Comparison of ENCODE assay signal across 19 mouse cellular contexts in genomic region chr3:79703135-79703534, GRCm38 (mm10). TPM values are rescaled to one million over a fixed set of nuclear protein-coding genes. Genes with fewer than 3 reads are reported as not detected.
"Had no signal": no experiment of that assay in that cellular context is flagged by ENCODE, and none has a peak within 500 bp of the region (broad histone marks: within the 10 kb centered on the region; RNA-seq: fewer than 3 reads in every experiment).

No protein-coding gene starts in this region.

- H3K36me3 ChIP-seq: kidney, embryonic 15.5 days; liver, embryonic 13.5 days; midbrain, embryonic 12.5 days; midbrain, embryonic 15.5 days; neural tube, embryonic 12.5 days; neural tube, embryonic 15.5 days had no signal

- H3K4me3 ChIP-seq: kidney, embryonic 15.5 days; left cerebral cortex, adult 2 months; liver, embryonic 13.5 days; midbrain, embryonic 12.5 days; midbrain, embryonic 15.5 days; neural tube, embryonic 12.5 days; neural tube, embryonic 15.5 days had no signal

- H3K4me2 ChIP-seq: kidney, embryonic 15.5 days; liver, embryonic 13.5 days; midbrain, embryonic 12.5 days; midbrain, embryonic 15.5 days; neural tube, embryonic 12.5 days; neural tube, embryonic 15.5 days had no signal

- H3K4me1 ChIP-seq: kidney, embryonic 15.5 days; liver, embryonic 13.5 days; midbrain, embryonic 12.5 days; midbrain, embryonic 15.5 days; neural tube, embryonic 12.5 days; neural tube, embryonic 15.5 days had no signal

- H3K27ac ChIP-seq: kidney, embryonic 15.5 days; left cerebral cortex, adult 2 months; liver, embryonic 13.5 days; macrophage; midbrain, embryonic 12.5 days; midbrain, embryonic 15.5 days; neural tube, embryonic 12.5 days; neural tube, embryonic 15.5 days had no signal

- H3K9me3 ChIP-seq: kidney, embryonic 15.5 days; liver, embryonic 13.5 days; midbrain, embryonic 12.5 days; midbrain, embryonic 15.5 days; neural tube, embryonic 12.5 days; neural tube, embryonic 15.5 days had no signal

- H3K9ac ChIP-seq: kidney, embryonic 15.5 days; liver, embryonic 13.5 days; midbrain, embryonic 12.5 days; midbrain, embryonic 15.5 days; neural tube, embryonic 12.5 days; neural tube, embryonic 15.5 days had no signal

- ATAC-seq: midbrain, embryonic 15.5 days had no signal

- DNase-seq: kidney, adult 11 months; kidney, adult 8-10 months; kidney, postnatal 10 days; kidney, postnatal 36 days; liver, embryonic 13.5 days; lung, adult 2 months; thymus, adult 18-20 months; thymus, postnatal 36 days had no signal

- H3K27me3 ChIP-seq: kidney, embryonic 15.5 days; liver, embryonic 13.5 days; midbrain, embryonic 12.5 days; midbrain, embryonic 15.5 days; neural tube, embryonic 12.5 days; neural tube, embryonic 15.5 days had no signal

RNA-seq across cellular contexts. Expression of gene Rxfp1, which starts 34.5 kb away (rescaled TPM):
- total RNA-seq: liver, adult 2 months had no signal
- polyA plus RNA-seq: liver, adult 2 months; liver, embryonic 13.5 days; liver, embryonic 16.5 days; macrophage; midbrain, embryonic 12.5 days; small intestine, adult 2 months; stomach, embryonic 16.5 days had no signal
